Mouse (Mus musculus) heart, embryonic 10.5 days (tissue): ENCODE measurements around the gene Pgm5. TPM values are rescaled to one million over a fixed set of nuclear protein-coding genes. Genes with fewer than 3 reads are reported as not detected.

Experiments used
- polyA plus RNA-seq: library from polyadenylated mRNA; unstranded; fragments of >200 nt; fragmentation: Nextera tagmentation; extraction: Ambion mirVana; gene quantifications from 2 replicates; pipeline ENCODE4 v1.2.1, GENCODE M21; 2016

The Pgm5 gene
- polyA plus RNA-seq, 1 experiment from 2014 or later: 3.2 TPM

Other genes starting within 250 kb of the Pgm5 start
- gene Tmem252, start 187.8 kb downstream of the Pgm5 start, polyA plus RNA-seq: 2.7 and 3.1 TPM in 2 replicates
- 595 and 755 TPM in 2 replicates for gene Gm10053, start 13.8 kb upstream of the Pgm5 start, polyA plus RNA-seq
- gene Foxd4, start 39.3 kb upstream of the Pgm5 start, polyA plus RNA-seq: not detected in 2 replicates
- gene Cbwd1, start 99.8 kb upstream of the Pgm5 start, polyA plus RNA-seq: 18.4 and 19.6 TPM in 2 replicates
- 1.6 and 3.3 TPM in 2 replicates for gene Dock8, start 137.7 kb upstream of the Pgm5 start, polyA plus RNA-seq